13 mouse cellular contexts compared by ENCODE assay signal in the genomic region with DNA sequence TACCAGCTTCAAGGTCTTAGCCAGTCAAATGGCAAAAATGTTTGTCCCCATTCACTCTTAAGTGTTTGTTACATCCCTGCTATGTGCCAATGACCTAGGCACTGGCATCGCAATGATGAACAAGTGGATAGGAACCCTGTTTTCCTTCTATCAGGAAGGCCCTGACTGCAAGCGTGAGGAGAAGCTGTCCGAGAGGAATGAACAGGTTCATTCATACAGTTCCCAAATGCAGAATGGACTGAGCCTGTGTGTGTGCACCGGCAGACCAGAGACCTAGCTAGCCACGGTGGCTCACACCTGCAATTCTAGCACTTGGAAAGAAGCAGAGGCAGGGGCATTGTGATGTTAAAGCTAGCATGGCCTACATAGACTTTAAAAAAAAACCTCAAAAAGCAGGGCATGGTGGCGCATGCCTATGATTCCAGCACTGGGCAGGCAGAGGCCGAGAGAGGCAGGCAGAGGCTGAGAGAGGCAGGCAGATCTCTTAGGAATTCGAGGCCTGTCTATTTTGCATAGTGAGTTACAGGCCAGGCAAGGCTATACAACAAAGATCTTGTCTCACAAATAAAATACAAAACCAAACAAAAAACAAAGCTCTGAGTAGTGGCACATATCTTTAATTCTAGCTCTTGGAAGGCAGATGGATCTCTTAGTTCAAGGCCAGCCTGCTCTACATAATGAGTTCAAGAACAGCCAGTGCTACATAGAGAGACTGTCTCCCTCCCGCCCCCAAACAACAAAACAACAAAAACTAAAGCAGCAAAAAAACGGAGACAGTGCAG. TPM values are rescaled to one million over a fixed set of nuclear protein-coding genes. Genes with fewer than 3 reads are reported as not detected.
DNase-seq lines count a peak whose midpoint lies in the region; ATAC-seq and TF ChIP-seq lines count a peak whose summit lies in the region.
"Had no signal": no experiment of that assay in that cellular context is flagged by ENCODE, and none has a peak within 500 bp of the region (broad histone marks: within the 10 kb centered on the region; RNA-seq: fewer than 3 reads in every experiment).

No protein-coding gene starts in this region.

- no peaks in the 10 kb centered on the region for H3K9me3 ChIP-seq in hindbrain, embryonic 15.5 days
- no peaks in the 10 kb centered on the region for H3K9me3 ChIP-seq in hindbrain, embryonic 16.5 days (ENCODE audit: control insufficient read depth, low read length)

- no peak for ATAC-seq in hindbrain, embryonic 15.5 days (ENCODE audit: low FRiP score, low read depth)
- ATAC-seq in hindbrain, embryonic 16.5 days, result no peak
- ATAC-seq: Patski had no signal

- H3K4me2 ChIP-seq in hindbrain, embryonic 15.5 days, result no peak overlapping the region
- H3K4me2 ChIP-seq in hindbrain, embryonic 16.5 days (ENCODE audit: low read length), result no peak overlapping the region

- no peak for DNase-seq in cerebellum, adult 2 months
- no peak for DNase-seq in cerebellum, postnatal 10 days
- no peak for DNase-seq in testis, postnatal 10 days (ENCODE audit: low spot score)
- no peak for DNase-seq in ovary, postnatal 10 days (ENCODE audit: low spot score)
- no peak for DNase-seq in left cerebral cortex, postnatal 10 days (ENCODE audit: extremely low spot score in 1 of 2, low spot score in 2 of 2)
- DNase-seq: adrenal gland, postnatal 25 days; heart, adult 2 months; kidney, postnatal 4 days; lung, adult 2 months had no signal

- WGBS in cerebellum, adult 2 months, result 56% methylated on average over 10 of the region's 10 CpGs
- WGBS in hindbrain, embryonic 15.5 days, result 64% methylated on average over 10 of the region's 10 CpGs
- 57% methylated on average over 10 of the region's 10 CpGs for WGBS in hindbrain, embryonic 16.5 days

- TF ChIP-seq POLR2A in cerebellum, adult 2 months (IDR thresholded peaks at IDR 0.05; ENCODE audit: borderline replicate concordance, insufficient read depth, low read length), result no peak
- peak; percentile 51; the same call in 1 of the 2 replicates for TF ChIP-seq POLR2A in testis, adult 2 months (IDR thresholded peaks at IDR 0.05; ENCODE audit: control insufficient read depth, low read depth, low read length)

- peaks cover 14% of the 10 kb centered on the region for H3K4me1 ChIP-seq in cerebellum, adult 2 months (ENCODE audit: control insufficient read depth, insufficient read depth, low read length)
- peaks cover 47% of the 10 kb centered on the region for H3K4me1 ChIP-seq in hindbrain, embryonic 15.5 days (replicated peaks)
- peaks cover 24% of the 10 kb centered on the region for H3K4me1 ChIP-seq in hindbrain, embryonic 16.5 days (ENCODE audit: control insufficient read depth, insufficient read depth, low read depth, low read length)
- H3K4me1 ChIP-seq in testis, adult 2 months (ENCODE audit: control insufficient read depth, insufficient read depth, low read length), result peaks cover 2% of the 10 kb centered on the region; the same call in 1 of the 2 replicates

- intact Hi-C loops in left cerebral cortex, postnatal 10 days (cut with DNase I), result no loop called here

- peaks cover 41% of the 10 kb centered on the region for H3K36me3 ChIP-seq in hindbrain, embryonic 15.5 days
- peaks cover 20% of the 10 kb centered on the region for H3K36me3 ChIP-seq in hindbrain, embryonic 16.5 days (ENCODE audit: control insufficient read depth, insufficient read depth, low read length)
- peaks cover 4% of the 10 kb centered on the region for H3K36me3 ChIP-seq in testis, adult 2 months (ENCODE audit: control insufficient read depth, insufficient read depth, low read length)

- H3K27me3 ChIP-seq in cerebellum, adult 2 months (ENCODE audit: control insufficient read depth, insufficient read depth, low read length), result no peaks in the 10 kb centered on the region
- no peaks in the 10 kb centered on the region for H3K27me3 ChIP-seq in hindbrain, embryonic 15.5 days
- H3K27me3 ChIP-seq in hindbrain, embryonic 16.5 days (replicated peaks; ENCODE audit: control insufficient read depth, insufficient read depth, low read length), result no peaks in the 10 kb centered on the region
- no peaks in the 10 kb centered on the region for H3K27me3 ChIP-seq in testis, adult 2 months (ENCODE audit: control insufficient read depth, insufficient read depth, low read length)
- H3K27me3 ChIP-seq: Patski had no signal

- 0 out of 2 replicates have a peak, but pooled peaks have one; percentile 1 for TF ChIP-seq CTCF in cerebellum, adult 2 months (IDR thresholded peaks at IDR 0.05; ENCODE audit: borderline replicate concordance, insufficient read depth, low read depth, low read length)
- no peak for TF ChIP-seq CTCF in testis, adult 2 months (IDR thresholded peaks at IDR 0.05; ENCODE audit: control insufficient read depth, insufficient read depth, insufficient replicate concordance, low read depth, low read length)

- no peak overlapping the region for H3K4me3 ChIP-seq in cerebellum, adult 2 months (replicated peaks; ENCODE audit: insufficient read depth, low read depth, low read length)
- no peak overlapping the region for H3K4me3 ChIP-seq in hindbrain, embryonic 15.5 days
- H3K4me3 ChIP-seq in hindbrain, embryonic 16.5 days (ENCODE audit: low read length), result no peak overlapping the region
- peak overlapping the region; percentile 64 for H3K4me3 ChIP-seq in testis, adult 2 months (ENCODE audit: control insufficient read depth, low read depth, low read length)
- H3K4me3 ChIP-seq: heart, adult 2 months had no signal

- H3K27ac ChIP-seq in cerebellum, adult 2 months (ENCODE audit: insufficient read depth, low read length), result no peak overlapping the region
- 0 out of 2 replicates have a peak overlapping the region, but pooled peaks have one; percentile 7 for H3K27ac ChIP-seq in hindbrain, embryonic 15.5 days (replicated peaks)
- no peak overlapping the region for H3K27ac ChIP-seq in hindbrain, embryonic 16.5 days (ENCODE audit: low read depth, low read length)
- H3K27ac ChIP-seq in testis, adult 2 months (ENCODE audit: control insufficient read depth, insufficient read depth, low read depth, low read length), result peak overlapping the region; percentile 47
- H3K27ac ChIP-seq: heart, adult 2 months had no signal

- no peak overlapping the region for H3K9ac ChIP-seq in hindbrain, embryonic 15.5 days
- no peak overlapping the region for H3K9ac ChIP-seq in hindbrain, embryonic 16.5 days (ENCODE audit: low read depth, low read length)

RNA-seq across cellular contexts. Expression of gene Trpv2, which starts 33.1 kb away (rescaled TPM):
- polyA plus RNA-seq in cerebellum, adult 2 months (2012; rRNA removed), result 22.0 and 23.7 TPM in 2 replicates
- polyA plus RNA-seq in hindbrain, embryonic 15.5 days (2015; fragmentation: Nextera tagmentation; extraction: Ambion mirVana), result 30.9 and 31.2 TPM in 2 replicates
- 35.3 and 36.6 TPM in 2 replicates for polyA plus RNA-seq in hindbrain, embryonic 16.5 days (2015; fragmentation: Nextera tagmentation; extraction: Ambion mirVana)
- 0.67 and 0.97 TPM in 2 replicates for polyA plus RNA-seq in testis, adult 2 months (2012; rRNA removed)
- 10 to 100 TPM; 27.8 to 30.0 TPM for total RNA-seq in left cerebral cortex, postnatal 10 days (2021)

RNA-seq across cellular contexts. Expression of gene Lrrc75a, which starts 41.0 kb away (rescaled TPM):
- 5.9 and 6.5 TPM in 2 replicates for polyA plus RNA-seq in cerebellum, adult 2 months (2012; rRNA removed)
- 12.4 and 12.9 TPM in 2 replicates for polyA plus RNA-seq in hindbrain, embryonic 15.5 days (2015; fragmentation: Nextera tagmentation; extraction: Ambion mirVana)
- 8.4 and 9.7 TPM in 2 replicates for polyA plus RNA-seq in hindbrain, embryonic 16.5 days (2015; fragmentation: Nextera tagmentation; extraction: Ambion mirVana)
- polyA plus RNA-seq in testis, adult 2 months (2012; rRNA removed), result 6.8 and 8.0 TPM in 2 replicates
- 10 to 100 TPM; 13.0 to 14.2 TPM for total RNA-seq in left cerebral cortex, postnatal 10 days (2021)

RNA-seq across cellular contexts. Expression of gene Mmgt2, which starts 41.1 kb away (rescaled TPM):
- 19.8 and 28.0 TPM in 2 replicates for polyA plus RNA-seq in cerebellum, adult 2 months (2012; rRNA removed)
- polyA plus RNA-seq in hindbrain, embryonic 15.5 days (2015; fragmentation: Nextera tagmentation; extraction: Ambion mirVana), result 23.7 and 26.4 TPM in 2 replicates
- 26.4 and 26.7 TPM in 2 replicates for polyA plus RNA-seq in hindbrain, embryonic 16.5 days (2015; fragmentation: Nextera tagmentation; extraction: Ambion mirVana)
- 5.2 and 8.6 TPM in 2 replicates for polyA plus RNA-seq in testis, adult 2 months (2012; rRNA removed)
- 10 to 100 TPM; 23.5 to 25.8 TPM for total RNA-seq in left cerebral cortex, postnatal 10 days (2021)

RNA-seq across cellular contexts. Expression of gene Ubb, which starts 56.4 kb away (rescaled TPM):
- polyA plus RNA-seq in cerebellum, adult 2 months (2012; rRNA removed), result 3,782 and 4,320 TPM in 2 replicates
- polyA plus RNA-seq in hindbrain, embryonic 15.5 days (2015; fragmentation: Nextera tagmentation; extraction: Ambion mirVana), result 4,365 and 4,386 TPM in 2 replicates
- polyA plus RNA-seq in hindbrain, embryonic 16.5 days (2015; fragmentation: Nextera tagmentation; extraction: Ambion mirVana), result 4,470 and 4,568 TPM in 2 replicates
- 5,144 and 5,757 TPM in 2 replicates for polyA plus RNA-seq in testis, adult 2 months (2012; rRNA removed)
- 1,000 to 10,000 TPM; 1,760 to 1,780 TPM for total RNA-seq in left cerebral cortex, postnatal 10 days (2021)

Comparison
In these comparisons a context has a peak if more than half of its experiments do, and no peak if none do; other contexts are left out.
1. H3K27ac ChIP-seq: peak in hindbrain, embryonic 15.5 days (single experiment) and testis, adult 2 months (single experiment); none in cerebellum, adult 2 months (single experiment) and hindbrain, embryonic 16.5 days (single experiment).
2. RNA of gene Trpv2, which starts 33.1 kb away (polyA plus RNA-seq): 35.3 to 36.6 TPM in hindbrain, embryonic 16.5 days, 30.9 to 31.2 TPM in hindbrain, embryonic 15.5 days and 22.0 to 23.7 TPM in cerebellum, adult 2 months; 0.67 to 0.97 TPM in testis, adult 2 months; every median in the first group is over 10 times any median in the second.